Mouse (Mus musculus) left cerebral cortex, adult 9 months (tissue): ENCODE measurements at regions not wholly inside any gene's neighbourhood (a gene's known extent, or its start where the extent isn't known, plus 50 kb on each side); places are given as distances from the start of the nearest gene placed in this dataset.

ENCODE experiments used
- DNase-seq, 2 experiments: peaks; one replicate each; pipeline ENCODE4 v3.0.0; 2022; ENCODE audit warnings: low spot score in 2 of 2

- DNase-seq = no peak
Measured at GRCm38 (mm10) chr13:88014741-88015140, 806.5 kb upstream of the Edil3 start.

GRCm38 (mm10) chr13:88026441-88026840, 794.8 kb upstream of the Edil3 start:
- DNase-seq = peak; percentile 1 to 20
